Mouse (Mus musculus): ENCODE data around the gene Tmem141. TPM values are rescaled to one million over a fixed set of nuclear protein-coding genes. Genes with fewer than 3 reads are reported as not detected.

Gene Tmem141
- polyA plus RNA-seq, 1 experiment from 2014 or later: 23.3 TPM

- H3K27ac ChIP-seq: peak overlapping the region; percentile 79
- no peaks in the 10 kb centered on the region for H3K79me2 ChIP-seq (ENCODE audit: inconsistent target)
- H3K36me3 ChIP-seq (ENCODE audit: inconsistent target): peaks cover 30% of the 10 kb centered on the region
- WGBS (ENCODE audit: missing documents): 96% methylated on average over 8 of the region's 8 CpGs
- no peak overlapping the region for H3K4me3 ChIP-seq (ENCODE audit: inconsistent target)
Measured at GRCm38 (mm10) chr2:25587290-25587689, 34.5 kb downstream of the Tmem141 start.

GRCm38 (mm10) chr2:25585601-25586000 is 36.2 kb downstream of the Tmem141 start:
- Histone ChIP-seq H3K4me3 (ENCODE audit: inconsistent target) (no peak overlapping the region), H3K27ac (no peak overlapping the region), H3K79me2 (ENCODE audit: inconsistent target) (no peaks in the 10 kb centered on the region), H3K36me3 (ENCODE audit: inconsistent target) (peaks cover 27% of the 10 kb centered on the region)
- 88% methylated on average over 3 of the region's 3 CpGs for WGBS (ENCODE audit: missing documents)

- Histone ChIP-seq H3K4me3 (ENCODE audit: inconsistent target) (no peak overlapping the region), H3K36me3 (ENCODE audit: inconsistent target) (peaks cover 27% of the 10 kb centered on the region), H3K79me2 (ENCODE audit: inconsistent target) (no peaks in the 10 kb centered on the region), H3K27ac (no peak overlapping the region)
- 100% methylated on average over 4 of the region's 4 CpGs for WGBS (ENCODE audit: missing documents)
Measured at GRCm38 (mm10) chr2:25584856-25585255, 36.9 kb downstream of the Tmem141 start.

GRCm38 (mm10) chr2:25584152-25584551 is 37.7 kb downstream of the Tmem141 start:
- H3K27ac ChIP-seq: no peak overlapping the region
- WGBS (ENCODE audit: missing documents): 97% methylated on average over 3 of the region's 3 CpGs
- H3K36me3 ChIP-seq (ENCODE audit: inconsistent target): peaks cover 27% of the 10 kb centered on the region
- no peaks in the 10 kb centered on the region for H3K79me2 ChIP-seq (ENCODE audit: inconsistent target)
- no peak overlapping the region for H3K4me3 ChIP-seq (ENCODE audit: inconsistent target)

GRCm38 (mm10) chr2:25583571-25583970 is 38.2 kb downstream of the Tmem141 start:
- Histone ChIP-seq H3K27ac (no peak overlapping the region), H3K79me2 (ENCODE audit: inconsistent target) (no peaks in the 10 kb centered on the region), H3K36me3 (ENCODE audit: inconsistent target) (peaks cover 27% of the 10 kb centered on the region), H3K4me3 (ENCODE audit: inconsistent target) (no peak overlapping the region)
- WGBS (ENCODE audit: missing documents): 76% methylated on average over 3 of the region's 4 CpGs

GRCm38 (mm10) chr2:25583120-25583481 is 38.7 kb downstream of the Tmem141 start:
- Histone ChIP-seq H3K36me3 (ENCODE audit: inconsistent target) (peaks cover 27% of the 10 kb centered on the region), H3K27ac (no peak overlapping the region), H3K4me3 (ENCODE audit: inconsistent target) (no peak overlapping the region), H3K79me2 (ENCODE audit: inconsistent target) (no peaks in the 10 kb centered on the region)
- WGBS (ENCODE audit: missing documents): 96% methylated on average over 6 of the region's 6 CpGs

- no peaks in the 10 kb centered on the region for H3K79me2 ChIP-seq (ENCODE audit: inconsistent target)
- peaks cover 27% of the 10 kb centered on the region for H3K36me3 ChIP-seq (ENCODE audit: inconsistent target)
- no peak overlapping the region for H3K27ac ChIP-seq
- H3K4me3 ChIP-seq (ENCODE audit: inconsistent target): no peak overlapping the region
- WGBS (ENCODE audit: missing documents): 46% methylated on average over 12 of the region's 12 CpGs
Measured at GRCm38 (mm10) chr2:25582466-25583119, 39.2 kb downstream of the Tmem141 start.

- 0 out of 2 replicates have a peak overlapping the region, but pooled peaks have one; percentile 10 for H3K27ac ChIP-seq
- 5% methylated on average over 6 of the region's 6 CpGs for WGBS (ENCODE audit: missing documents)
Measured at GRCm38 (mm10) chr2:25581901-25582301, 39.9 kb downstream of the Tmem141 start.

GRCm38 (mm10) chr2:25581294-25581864 is 40.4 kb downstream of the Tmem141 start, which contains the start of gene Ajm1:
Ajm1 (minus strand) TSS chr2:25581757.
- H3K79me2 ChIP-seq (ENCODE audit: inconsistent target): no peaks in the 10 kb centered on the region
- whole genome bisulfite sequencing (ENCODE audit: missing documents): 9% methylated on average over 19 of the region's 19 CpGs
- peaks cover 27% of the 10 kb centered on the region for H3K36me3 ChIP-seq (ENCODE audit: inconsistent target)
- peak within 1 kb of the TSS; percentile 8; the same call in 1 of the 2 replicates for H3K4me3 ChIP-seq (ENCODE audit: inconsistent target)
- 0 out of 2 replicates have a peak within 1 kb of the TSS, but pooled peaks have one; percentile 10 for H3K27ac ChIP-seq

More at GRCm38 (mm10) chr2:25581901-25582301, 39.9 kb downstream of the Tmem141 start:
- H3K79me2 ChIP-seq (ENCODE audit: inconsistent target): no peaks in the 10 kb centered on the region
- H3K4me3 ChIP-seq (ENCODE audit: inconsistent target): no peak overlapping the region
- H3K36me3 ChIP-seq (ENCODE audit: inconsistent target): peaks cover 27% of the 10 kb centered on the region

- Histone ChIP-seq H3K36me3 (ENCODE audit: inconsistent target) (peaks cover 26% of the 10 kb centered on the region), H3K79me2 (ENCODE audit: inconsistent target) (no peaks in the 10 kb centered on the region), H3K4me3 (ENCODE audit: inconsistent target) (no peak overlapping the region), H3K27ac (no peak overlapping the region)
- WGBS (ENCODE audit: missing documents): 42% methylated on average over 4 of the region's 6 CpGs
Measured at GRCm38 (mm10) chr2:25580621-25581101, 41.1 kb downstream of the Tmem141 start.

GRCm38 (mm10) chr2:25579737-25580460 is 41.9 kb downstream of the Tmem141 start:
- WGBS (ENCODE audit: missing documents): 11% methylated on average over 27 of the region's 27 CpGs
- peaks cover 19% of the 10 kb centered on the region for H3K36me3 ChIP-seq (ENCODE audit: inconsistent target)
- H3K4me3 ChIP-seq (ENCODE audit: inconsistent target): no peak overlapping the region

GRCm38 (mm10) chr2:25578796-25579736 is 42.7 kb downstream of the Tmem141 start:
- no peaks in the 10 kb centered on the region for H3K79me2 ChIP-seq (ENCODE audit: inconsistent target)
- no peak overlapping the region for H3K4me3 ChIP-seq (ENCODE audit: inconsistent target)
- 8% methylated on average over 68 of the region's 77 CpGs for WGBS (ENCODE audit: missing documents)
- peaks cover 10% of the 10 kb centered on the region for H3K36me3 ChIP-seq (ENCODE audit: inconsistent target)
- no peak overlapping the region for H3K27ac ChIP-seq

More at GRCm38 (mm10) chr2:25579737-25580460, 41.9 kb downstream of the Tmem141 start:
- H3K79me2 ChIP-seq (ENCODE audit: inconsistent target): no peaks in the 10 kb centered on the region
- H3K27ac ChIP-seq: no peak overlapping the region

- Histone ChIP-seq H3K36me3 (ENCODE audit: inconsistent target) (peaks cover 1% of the 10 kb centered on the region; the same call in 1 of the 2 replicates), H3K4me3 (ENCODE audit: inconsistent target) (no peak overlapping the region)
- 11% methylated on average over 73 of the region's 75 CpGs for WGBS (ENCODE audit: missing documents)
Measured at GRCm38 (mm10) chr2:25577951-25578795, 43.6 kb downstream of the Tmem141 start.

More at GRCm38 (mm10) chr2:25577951-25578795, 43.6 kb downstream of the Tmem141 start:
- no peak overlapping the region for H3K27ac ChIP-seq
- no peaks in the 10 kb centered on the region for H3K79me2 ChIP-seq (ENCODE audit: inconsistent target)
